14 mouse cellular contexts compared by ENCODE assay signal in genomic region chr11:53525461-53525860, GRCm38 (mm10). TPM values are rescaled to one million over a fixed set of nuclear protein-coding genes. Genes with fewer than 3 reads are reported as not detected.
DNase-seq lines count a peak whose midpoint lies in the region; ATAC-seq lines count a peak whose summit lies in the region.
"Had no signal": no experiment of that assay in that cellular context is flagged by ENCODE, and none has a peak within 500 bp of the region (broad histone marks: within the 10 kb centered on the region; RNA-seq: fewer than 3 reads in every experiment).

No protein-coding gene starts in this region.

- H3K4me3 ChIP-seq in heart, embryonic 11.5 days (ENCODE audit: low read depth, low read length): no peak overlapping the region
- H3K4me3 ChIP-seq in hindbrain, embryonic 16.5 days (ENCODE audit: low read length): no peak overlapping the region
- H3K4me3 ChIP-seq: embryonic facial prominence, embryonic 13.5 days had no signal

- 36% methylated on average over 4 of the region's 4 CpGs for WGBS in heart, embryonic 11.5 days (ENCODE audit: insufficient replicate concordance)
- WGBS in hindbrain, embryonic 16.5 days: 54% methylated on average over 4 of the region's 4 CpGs

- H3K9me3 ChIP-seq in heart, embryonic 11.5 days (replicated peaks; ENCODE audit: control insufficient read depth, low read length): no peaks in the 10 kb centered on the region
- no peaks in the 10 kb centered on the region for H3K9me3 ChIP-seq in hindbrain, embryonic 16.5 days (ENCODE audit: control insufficient read depth, low read length)
- H3K9me3 ChIP-seq: embryonic facial prominence, embryonic 13.5 days had no signal

- H3K36me3 ChIP-seq in heart, embryonic 11.5 days (ENCODE audit: control insufficient read depth, insufficient read depth, low read length): no peaks in the 10 kb centered on the region
- H3K36me3 ChIP-seq in hindbrain, embryonic 16.5 days (ENCODE audit: control insufficient read depth, insufficient read depth, low read length): no peaks in the 10 kb centered on the region
- H3K36me3 ChIP-seq: embryonic facial prominence, embryonic 13.5 days had no signal

- H3K4me2 ChIP-seq in heart, embryonic 11.5 days: no peak overlapping the region
- H3K4me2 ChIP-seq in hindbrain, embryonic 16.5 days (ENCODE audit: low read length): no peak overlapping the region
- H3K4me2 ChIP-seq: embryonic facial prominence, embryonic 13.5 days had no signal

- H3K4me1 ChIP-seq in heart, embryonic 11.5 days (ENCODE audit: control insufficient read depth, insufficient read depth, low read length): peaks cover 58% of the 10 kb centered on the region
- H3K4me1 ChIP-seq in hindbrain, embryonic 16.5 days (ENCODE audit: control insufficient read depth, insufficient read depth, low read depth, low read length): peaks cover 15% of the 10 kb centered on the region

- 0 out of 2 replicates have a peak overlapping the region, but pooled peaks have one; percentile 51 for H3K27ac ChIP-seq in heart, embryonic 11.5 days (ENCODE audit: low read depth, low read length)
- no peak overlapping the region for H3K27ac ChIP-seq in hindbrain, embryonic 16.5 days (ENCODE audit: low read depth, low read length)
- H3K27ac ChIP-seq: embryonic facial prominence, embryonic 13.5 days had no signal

- no peak overlapping the region; the same call in 1 of the 2 replicates for H3K9ac ChIP-seq in heart, embryonic 11.5 days (ENCODE audit: low read depth, low read length)
- H3K9ac ChIP-seq in hindbrain, embryonic 16.5 days (ENCODE audit: low read depth, low read length): no peak overlapping the region
- H3K9ac ChIP-seq: embryonic facial prominence, embryonic 13.5 days had no signal

- intact Hi-C loops in gastrocnemius, postnatal 14 days (cut with DNase I; ENCODE audit: low total_unique reads): no loop called here
- intact Hi-C loops in gastrocnemius, postnatal 36 days (cut with DNase I): no loop called here

- peak; percentile 26 for DNase-seq in gastrocnemius, postnatal 14 days
- DNase-seq in gastrocnemius, postnatal 36 days: no peak
- DNase-seq in ZHBTc4 (ENCODE audit: low read depth, low spot score): peak; percentile 93
- peak; percentile 60 to 79 for DNase-seq in kidney, postnatal 36 days
- DNase-seq in right cerebral cortex, postnatal 14 days: no peak
- no peak for DNase-seq in thymus, postnatal 10 days (ENCODE audit: low spot score in 2 of 2)
- DNase-seq: right cerebral cortex, adult 18-20 months had no signal

- H3K27me3 ChIP-seq in heart, embryonic 11.5 days (ENCODE audit: control insufficient read depth, insufficient read depth, low read length): no peaks in the 10 kb centered on the region
- no peaks in the 10 kb centered on the region for H3K27me3 ChIP-seq in hindbrain, embryonic 16.5 days (replicated peaks; ENCODE audit: control insufficient read depth, insufficient read depth, low read length)
- H3K27me3 ChIP-seq: embryonic facial prominence, embryonic 13.5 days had no signal

- no peak for ATAC-seq in heart, embryonic 11.5 days (replicated peaks; ENCODE audit: insufficient number of reproducible peaks, low FRiP score, low TSS enrichment)
- no peak for ATAC-seq in hindbrain, embryonic 16.5 days
- ATAC-seq: midbrain, embryonic 16.5 days had no signal

RNA-seq across cellular contexts. Expression of gene Sept8, which starts 6.4 kb away (rescaled TPM):
- total RNA-seq in gastrocnemius, postnatal 14 days (2021): 10 to 100 TPM; 25.6 to 31.3 TPM
- 10 to 100 TPM; 11.7 to 15.5 TPM for total RNA-seq in gastrocnemius, postnatal 36 days (2021)
- 18.8 and 21.4 TPM in 2 replicates for polyA plus RNA-seq in heart, embryonic 11.5 days (2014; fragmentation: Nextera tagmentation; extraction: Ambion mirVana)
- polyA plus RNA-seq in hindbrain, embryonic 16.5 days (2015; fragmentation: Nextera tagmentation; extraction: Ambion mirVana): 23.1 and 23.4 TPM in 2 replicates

RNA-seq across cellular contexts. Expression of gene Kif3a, which starts 41.7 kb away (rescaled TPM):
- 1 to 10 TPM; 6.8 to 7.4 TPM for total RNA-seq in gastrocnemius, postnatal 14 days (2021)
- 1 to 10 TPM; 3.2 to 4.9 TPM for total RNA-seq in gastrocnemius, postnatal 36 days (2021)
- 31.9 and 38.6 TPM in 2 replicates for polyA plus RNA-seq in heart, embryonic 11.5 days (2014; fragmentation: Nextera tagmentation; extraction: Ambion mirVana)
- polyA plus RNA-seq in hindbrain, embryonic 16.5 days (2015; fragmentation: Nextera tagmentation; extraction: Ambion mirVana): 306 and 352 TPM in 2 replicates

RNA-seq across cellular contexts. Expression of gene Sowaha, which starts 45.4 kb away (rescaled TPM):
- total RNA-seq in gastrocnemius, postnatal 14 days (2021): under 1 TPM; 0.11 to 0.12 TPM
- total RNA-seq in gastrocnemius, postnatal 36 days (2021): under 1 TPM; 0.08 to 0.12 TPM
- polyA plus RNA-seq in heart, embryonic 11.5 days (2014; fragmentation: Nextera tagmentation; extraction: Ambion mirVana): 0.41 and 0.73 TPM in 2 replicates
- polyA plus RNA-seq in hindbrain, embryonic 16.5 days (2015; fragmentation: Nextera tagmentation; extraction: Ambion mirVana): 1.5 TPM in 2 replicates
- total RNA-seq: CH12.LX had no signal

RNA-seq across cellular contexts. Expression of gene Gm9945, which starts 45.5 kb away (rescaled TPM):
- not detected for total RNA-seq in gastrocnemius, postnatal 14 days (2021)
- not detected for total RNA-seq in gastrocnemius, postnatal 36 days (2021)
- 0.29 TPM in 1 of 2 replicates, not detected in the other for polyA plus RNA-seq in heart, embryonic 11.5 days (2014; fragmentation: Nextera tagmentation; extraction: Ambion mirVana)
- polyA plus RNA-seq in hindbrain, embryonic 16.5 days (2015; fragmentation: Nextera tagmentation; extraction: Ambion mirVana): 0.34 TPM in 1 of 2 replicates, not detected in the other
- total RNA-seq: CH12.LX; heart, postnatal 10 days had no signal
- polyA plus RNA-seq: embryonic facial prominence, embryonic 13.5 days; limb, embryonic 11.5 days; midbrain, embryonic 16.5 days had no signal

RNA-seq across cellular contexts. Expression of gene Gm9837, which starts 55.2 kb away (rescaled TPM):
- total RNA-seq in gastrocnemius, postnatal 14 days (2021): not detected
- total RNA-seq in gastrocnemius, postnatal 36 days (2021): not detected
- polyA plus RNA-seq in heart, embryonic 11.5 days (2014; fragmentation: Nextera tagmentation; extraction: Ambion mirVana): not detected in 2 replicates
- polyA plus RNA-seq in hindbrain, embryonic 16.5 days (2015; fragmentation: Nextera tagmentation; extraction: Ambion mirVana): not detected in 2 replicates
- total RNA-seq: CH12.LX; heart, postnatal 10 days had no signal
- polyA plus RNA-seq: embryonic facial prominence, embryonic 13.5 days; limb, embryonic 11.5 days; midbrain, embryonic 16.5 days had no signal

Comparison
In these comparisons a context has a peak if more than half of its experiments do, and no peak if none do; other contexts are left out.
1. DNase-seq: peak in gastrocnemius, postnatal 14 days (single experiment), ZHBTc4 (single experiment) and kidney, postnatal 36 days (2 of 2); none in gastrocnemius, postnatal 36 days (0 of 2), right cerebral cortex, postnatal 14 days (single experiment) and thymus, postnatal 10 days (0 of 2).